Mouse (Mus musculus) liver, embryonic 14.5 days (tissue): ENCODE measurements around the gene Dot1l.

Source experiments
- CTCF ChIP-seq: IDR thresholded peaks from 2 replicates; pipeline ENCODE4 v1.5.1; 2016; ENCODE audit warnings: antibody characterized with exemption, low read depth, control low read depth
- EP300 ChIP-seq: IDR thresholded peaks from 2 replicates; pipeline ENCODE4 v1.6.1; 2016; ENCODE audit warnings: antibody characterized with exemption, low read depth

DNA sequence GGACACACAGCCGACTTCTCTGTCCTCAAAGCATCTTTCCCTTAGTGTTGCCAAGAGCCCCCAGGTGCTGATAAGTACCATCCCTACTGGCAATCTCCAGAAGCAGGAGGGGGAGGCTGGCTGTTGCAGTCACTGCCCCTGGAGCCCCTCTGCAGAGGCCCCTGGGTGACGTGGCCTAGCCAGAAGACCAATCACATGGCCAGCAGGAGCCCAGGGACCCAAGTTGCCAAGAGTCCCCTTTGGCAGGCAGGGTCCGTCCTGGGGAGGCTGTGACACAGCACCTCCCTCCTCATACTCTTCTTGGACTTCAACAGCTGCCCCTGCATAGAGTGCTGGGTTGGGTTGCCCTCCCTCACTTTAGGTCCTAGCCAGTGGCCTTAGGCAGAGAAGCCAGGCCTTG, 48.0 kb downstream of the Dot1l start:
- TF ChIP-seq CTCF (no peak), EP300 (no peak)
